Mouse (Mus musculus) yolk sac, embryonic 10.5 days (tissue): ENCODE data around the gene Troap.
"Not testable (repeated sequence)": the region's sequence is repeated elsewhere in the genome, so short reads cannot be mapped to it uniquely, and the experiment has no call there.

ENCODE experiments used
- DNase-seq: peaks from one replicate; pipeline ENCODE4 v3.0.0-alpha.2; 2017; ENCODE audit warnings: low spot score

The Troap gene

DNA sequence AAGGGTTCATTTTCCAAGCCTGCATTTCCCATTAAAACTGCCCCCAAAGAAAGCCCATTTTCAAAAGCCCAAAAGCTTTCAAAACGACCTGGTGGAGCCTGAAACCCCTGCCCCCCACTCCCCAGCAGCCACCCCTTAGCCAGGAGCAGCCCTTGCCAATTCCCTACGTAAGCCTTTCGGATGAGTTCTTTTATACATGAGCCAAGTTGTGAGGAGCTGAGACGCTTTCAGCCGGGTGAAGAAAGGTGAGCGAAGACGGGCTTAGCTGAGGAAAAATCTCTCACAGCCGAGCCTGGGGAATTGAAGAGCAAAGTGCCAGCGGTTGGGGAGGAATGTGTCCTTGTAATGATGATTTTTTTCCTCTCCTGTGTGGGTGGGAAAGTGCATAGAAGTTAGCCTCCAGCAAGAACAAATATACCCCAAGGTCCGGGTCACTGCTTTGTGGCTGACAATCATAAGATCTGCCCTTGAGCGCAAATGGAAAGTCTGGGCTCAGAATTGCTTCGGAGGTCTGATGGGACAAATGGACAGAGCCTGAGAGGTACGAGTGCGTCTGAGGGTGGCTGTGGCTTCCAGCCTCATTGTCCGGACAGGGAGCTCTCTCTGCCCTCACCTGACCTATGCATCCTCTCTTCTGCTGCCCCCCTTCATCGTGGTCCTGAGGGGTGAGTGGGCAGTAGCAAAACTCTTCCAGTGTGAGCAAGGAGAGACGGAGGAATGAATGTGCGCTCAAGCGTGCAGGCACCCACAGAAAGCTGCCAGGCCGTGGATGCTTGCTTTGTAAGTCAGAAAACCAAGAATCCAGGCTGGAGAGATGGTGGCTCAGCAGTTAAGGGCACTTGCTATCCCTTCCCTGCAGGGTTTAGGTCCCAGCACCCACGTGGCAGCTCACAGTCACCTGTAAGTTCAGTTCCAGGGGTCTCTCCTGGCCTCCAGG is 33.2 kb upstream of the Troap start:
- DNase-seq, result no peak

DNA sequence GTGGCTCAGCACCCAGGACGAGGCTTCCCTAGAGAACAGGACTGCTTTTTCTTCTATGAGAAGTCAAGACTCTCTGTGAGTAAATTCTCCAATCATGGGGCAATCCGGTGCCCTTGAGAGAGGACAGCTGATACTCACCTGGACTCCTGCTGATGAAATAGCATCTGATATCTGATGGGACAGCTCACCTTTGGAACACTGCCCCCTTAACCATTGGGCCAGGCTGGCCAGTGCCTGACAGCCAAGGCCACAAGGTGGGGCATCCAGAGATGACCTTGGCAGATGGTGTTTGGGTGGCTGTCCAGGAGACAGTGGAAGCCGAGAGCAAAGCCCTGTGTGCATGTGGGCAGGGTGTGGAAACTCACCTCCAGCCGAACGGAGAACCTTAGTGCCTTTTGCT is 32.0 kb upstream of the Troap start:
- no peak for DNase-seq

DNA sequence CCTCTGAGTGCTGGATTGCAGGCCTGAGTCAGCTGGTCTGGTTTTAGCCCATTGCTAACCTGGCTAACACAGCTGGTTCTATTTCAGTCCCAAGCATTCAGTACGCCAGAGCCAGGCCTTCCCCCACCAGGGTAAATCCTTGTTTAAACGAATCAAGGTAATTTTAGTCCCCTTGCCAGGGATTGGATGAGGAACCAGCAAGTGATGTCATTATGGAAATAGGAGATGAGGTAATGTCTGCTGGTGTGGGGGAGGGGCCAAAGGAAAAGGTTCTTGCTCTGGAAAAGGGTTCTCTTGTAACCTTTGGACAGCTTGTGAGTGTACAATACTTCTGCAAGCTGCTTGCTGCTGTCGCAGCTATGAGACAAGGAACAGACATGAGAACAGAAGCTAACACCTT is 29.5 kb upstream of the Troap start:
- DNase-seq, result peak; percentile 89

DNA sequence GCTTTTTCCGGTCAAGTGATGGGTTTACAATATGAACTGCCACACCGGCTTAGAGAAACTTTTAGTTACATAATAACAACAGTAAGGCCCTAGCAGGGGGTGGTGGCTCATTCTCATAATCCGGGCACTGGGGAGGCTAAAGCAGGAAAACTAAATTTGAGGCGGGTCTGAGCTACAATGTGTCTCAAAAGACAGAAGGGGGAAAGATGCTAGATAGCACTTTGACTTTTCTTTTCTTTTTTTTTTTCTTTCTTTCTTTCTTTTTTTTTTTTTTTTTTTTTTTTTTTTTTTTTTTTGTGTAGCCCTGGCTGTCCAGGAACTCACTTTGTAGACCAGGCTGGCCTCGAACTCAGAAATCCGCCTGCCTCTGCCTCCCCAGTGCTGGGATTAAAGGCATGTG is 28.6 kb upstream of the Troap start:
- not testable (repeated sequence) for DNase-seq

DNA sequence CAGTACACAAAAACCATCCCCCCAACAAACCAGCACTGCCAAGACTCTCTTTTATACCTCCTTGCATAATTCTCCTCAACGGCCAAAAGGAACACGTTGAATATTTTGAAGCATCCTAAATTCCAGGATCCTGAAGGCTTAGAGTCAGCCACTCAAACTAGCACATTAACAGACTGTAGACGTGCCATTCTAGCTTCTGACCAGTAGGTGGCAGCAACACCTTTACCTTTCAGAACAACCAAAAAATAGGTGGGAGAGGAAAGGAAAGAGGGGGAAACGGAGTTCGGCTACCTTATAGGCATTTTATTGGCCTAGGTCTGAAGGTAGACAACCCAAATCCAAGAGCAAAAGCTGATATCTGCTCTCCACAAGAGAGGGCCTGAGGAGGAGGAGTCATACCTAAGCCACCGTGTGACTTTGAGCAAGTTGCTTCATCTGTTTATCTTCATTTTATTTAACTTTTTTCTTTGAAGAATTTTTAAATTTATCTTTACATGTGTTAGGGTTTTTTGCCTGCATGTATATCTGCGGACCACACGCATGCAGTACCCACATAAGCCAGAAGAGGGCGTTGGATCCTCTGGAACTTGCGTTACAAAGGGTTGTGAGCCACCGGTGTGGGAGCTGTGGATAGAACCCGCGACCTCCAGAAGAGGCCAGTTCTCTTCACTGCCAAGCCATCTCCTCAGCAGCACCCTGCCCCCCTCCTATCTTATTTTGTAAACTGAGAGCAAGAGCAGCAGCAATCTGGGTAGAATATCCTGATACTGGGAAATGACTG is 24.7 kb upstream of the Troap start:
- no peak for DNase-seq

DNA sequence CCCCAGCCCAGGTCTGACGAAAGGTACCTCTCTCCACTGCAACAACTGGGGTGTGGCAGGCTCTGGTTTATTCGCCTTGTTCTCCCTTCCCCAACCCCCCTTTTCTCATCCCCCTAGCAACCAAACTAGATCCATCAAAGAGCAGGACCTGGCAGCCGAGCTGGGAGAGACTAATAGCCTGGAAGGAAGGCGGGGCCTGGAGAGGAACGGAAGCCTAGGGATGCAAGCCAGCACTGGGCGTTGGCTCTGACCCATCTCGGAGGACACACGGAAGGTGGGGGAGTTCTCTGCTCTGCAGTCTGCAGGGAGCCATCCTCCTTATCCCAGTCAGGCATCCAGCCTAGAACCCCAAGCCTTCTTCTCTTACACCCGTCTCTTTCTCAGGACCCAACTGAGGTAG is 21.0 kb upstream of the Troap start:
- no peak for DNase-seq

DNA sequence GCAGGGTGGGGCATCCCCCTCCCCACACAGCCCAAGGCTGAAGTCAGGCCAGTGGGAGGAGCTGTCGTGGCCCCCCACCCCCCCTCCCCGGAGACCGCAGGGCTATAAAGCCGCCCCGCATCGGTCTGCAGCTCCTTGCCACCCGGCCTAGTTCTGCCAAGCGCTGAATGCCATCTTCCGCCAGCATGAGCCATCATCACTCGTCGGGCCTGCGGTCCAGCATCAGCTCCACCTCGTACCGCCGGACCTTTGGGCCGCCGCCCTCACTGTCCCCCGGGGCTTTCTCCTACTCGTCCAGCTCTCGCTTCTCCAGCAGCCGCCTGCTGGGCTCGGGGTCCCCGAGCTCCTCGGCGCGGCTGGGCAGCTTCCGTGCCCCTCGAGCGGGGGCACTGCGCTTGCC is 19.3 kb upstream of the Troap start, which contains the start of gene Prph:
Gene Prph (plus strand): TSS at position 135 of the 400 bp plus-strand sequence.
- no peak for DNase-seq

DNA sequence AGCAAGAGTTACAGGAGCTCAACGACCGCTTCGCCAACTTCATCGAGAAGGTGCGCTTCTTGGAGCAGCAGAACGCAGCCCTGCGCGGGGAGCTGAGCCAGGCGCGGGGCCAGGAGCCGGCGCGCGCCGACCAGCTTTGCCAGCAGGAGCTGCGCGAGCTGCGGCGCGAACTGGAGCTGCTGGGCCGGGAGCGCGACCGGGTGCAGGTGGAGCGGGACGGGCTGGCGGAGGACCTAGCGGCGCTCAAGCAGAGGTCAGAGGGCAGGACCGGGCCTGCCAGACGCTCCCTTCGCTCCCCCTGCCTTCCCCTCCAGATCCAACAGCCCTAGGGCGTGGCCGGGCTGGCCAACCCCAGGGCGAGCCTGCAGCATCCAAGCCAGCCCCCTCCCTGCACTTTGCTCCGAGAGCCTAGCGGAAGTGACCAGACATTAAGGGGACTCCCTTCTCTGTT is 18.8 kb upstream of the Troap start:
- peak; percentile 82 for DNase-seq

DNA sequence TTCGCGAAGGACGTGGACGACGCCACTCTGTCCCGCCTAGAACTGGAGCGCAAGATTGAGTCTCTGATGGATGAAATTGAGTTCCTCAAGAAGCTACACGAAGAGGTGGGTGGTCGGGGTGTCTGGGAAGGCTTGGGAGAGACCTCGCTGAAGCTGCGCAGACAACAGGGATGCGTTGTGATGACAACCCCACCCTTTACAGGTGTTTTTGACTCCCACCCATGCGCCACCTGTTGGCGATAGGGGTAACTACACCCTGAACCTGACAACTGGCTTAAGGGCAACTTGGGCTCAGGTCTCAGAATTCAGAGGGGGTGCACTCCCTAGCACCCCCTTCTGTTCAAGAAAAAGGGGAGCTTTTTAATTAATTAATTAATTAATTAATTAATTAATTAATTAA is 18.0 kb upstream of the Troap start:
- DNase-seq, result no peak

DNA sequence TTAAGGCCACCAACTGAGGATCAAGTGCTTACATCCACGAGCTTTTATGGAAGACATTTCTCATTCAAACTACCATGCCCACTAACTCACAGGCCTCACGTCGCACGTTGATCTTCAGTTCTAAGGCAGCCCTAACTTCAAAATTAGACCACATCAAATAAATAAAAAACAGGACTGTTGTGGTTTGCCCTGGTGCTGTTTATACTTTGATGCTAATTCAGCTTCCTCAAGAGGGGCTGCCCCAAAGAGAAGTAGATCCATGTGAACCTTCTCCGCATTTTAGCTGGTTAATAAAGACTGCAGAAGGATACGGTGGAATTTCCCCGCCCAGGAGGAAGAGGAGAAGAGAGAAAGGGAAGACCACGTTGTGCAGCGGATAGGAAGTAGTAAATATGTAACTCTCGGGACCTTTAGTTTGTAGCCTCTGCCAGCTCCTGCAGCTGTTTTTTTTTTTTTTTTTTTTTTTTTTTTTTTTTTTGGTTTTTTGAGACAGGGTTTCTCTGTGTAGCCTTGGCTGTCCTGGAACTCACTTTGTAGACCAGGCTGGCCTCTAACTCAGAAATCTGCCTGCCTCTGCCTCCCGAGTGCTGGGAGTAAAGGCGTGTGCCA is 8.7 kb upstream of the Troap start:
- no peak for DNase-seq

DNA sequence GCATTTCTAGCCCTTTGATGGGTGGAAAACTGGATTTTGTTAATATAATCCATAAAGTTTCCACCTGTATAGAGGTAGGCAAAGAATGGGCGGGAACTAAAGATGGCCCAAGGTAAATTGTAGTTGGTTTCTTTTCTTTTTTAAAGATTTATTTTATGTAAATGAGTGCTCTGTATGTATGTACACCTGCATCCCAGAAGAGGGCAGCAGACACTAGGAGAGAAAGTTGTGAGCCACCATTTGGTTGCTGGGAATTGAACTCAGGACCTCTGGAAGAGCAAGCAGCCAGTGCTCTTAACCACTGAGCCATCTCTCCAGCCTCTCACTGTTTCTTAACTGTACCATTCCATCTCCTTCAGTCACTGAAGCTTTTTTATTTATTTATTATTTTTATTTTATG is 2.4 kb upstream of the Troap start:
- DNase-seq, result no peak

DNA sequence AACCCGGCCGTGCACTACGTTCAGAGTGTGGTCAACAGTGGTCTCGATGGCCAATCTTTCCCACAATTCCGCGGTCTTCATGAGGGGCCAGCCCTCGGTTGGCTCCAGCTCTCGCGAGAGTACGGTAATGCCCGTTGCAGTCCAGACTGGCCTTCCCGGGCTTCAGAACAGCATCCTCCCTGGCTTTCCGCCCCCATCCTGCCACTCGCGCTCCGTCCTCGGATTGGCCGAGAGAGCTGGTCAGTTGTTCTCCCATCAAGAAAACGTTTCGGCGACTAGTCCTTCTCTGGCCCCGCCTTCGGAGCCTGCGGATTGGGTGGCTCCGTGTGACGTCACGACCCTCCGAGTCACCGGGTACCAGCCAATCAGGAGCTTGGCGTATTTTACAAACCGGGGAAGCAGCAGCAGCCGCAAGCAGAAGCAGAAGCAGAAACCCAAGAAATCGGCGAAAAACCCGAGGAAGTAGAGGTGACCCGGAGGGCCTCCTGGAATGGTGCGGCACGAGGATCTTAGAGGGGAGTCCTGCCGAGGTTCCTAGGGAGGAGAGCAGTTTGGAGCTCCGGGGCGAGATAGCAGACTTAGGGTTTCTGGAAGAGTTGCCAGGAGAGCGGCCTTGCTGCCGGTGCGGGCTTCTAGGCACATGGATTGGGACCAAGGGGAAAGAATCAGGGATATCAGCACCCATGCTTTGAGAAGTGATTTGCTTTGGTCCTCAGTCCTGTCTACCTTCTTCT is 392 bp downstream of the Troap start:
- DNase-seq, result peak; percentile 99

DNA sequence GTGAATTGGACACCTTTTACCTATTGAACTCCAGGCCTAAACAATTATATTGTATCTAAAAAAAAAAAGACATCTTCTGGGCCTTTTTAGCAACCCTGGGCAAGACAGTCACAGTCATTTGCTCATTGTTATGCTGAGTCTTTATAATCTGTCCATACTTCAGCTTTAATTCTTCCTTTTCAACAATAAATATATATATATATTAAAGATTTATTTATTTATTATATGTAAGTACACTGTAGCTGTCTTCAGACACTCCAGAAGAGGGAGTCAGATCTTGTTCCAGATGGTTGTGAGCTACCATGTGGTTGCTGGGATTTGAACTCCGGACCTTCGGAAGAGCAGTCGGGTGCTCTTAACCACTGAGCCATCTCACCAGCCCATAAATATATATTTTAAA is 1.6 kb downstream of the Troap start:
- not testable (repeated sequence) for DNase-seq

DNA sequence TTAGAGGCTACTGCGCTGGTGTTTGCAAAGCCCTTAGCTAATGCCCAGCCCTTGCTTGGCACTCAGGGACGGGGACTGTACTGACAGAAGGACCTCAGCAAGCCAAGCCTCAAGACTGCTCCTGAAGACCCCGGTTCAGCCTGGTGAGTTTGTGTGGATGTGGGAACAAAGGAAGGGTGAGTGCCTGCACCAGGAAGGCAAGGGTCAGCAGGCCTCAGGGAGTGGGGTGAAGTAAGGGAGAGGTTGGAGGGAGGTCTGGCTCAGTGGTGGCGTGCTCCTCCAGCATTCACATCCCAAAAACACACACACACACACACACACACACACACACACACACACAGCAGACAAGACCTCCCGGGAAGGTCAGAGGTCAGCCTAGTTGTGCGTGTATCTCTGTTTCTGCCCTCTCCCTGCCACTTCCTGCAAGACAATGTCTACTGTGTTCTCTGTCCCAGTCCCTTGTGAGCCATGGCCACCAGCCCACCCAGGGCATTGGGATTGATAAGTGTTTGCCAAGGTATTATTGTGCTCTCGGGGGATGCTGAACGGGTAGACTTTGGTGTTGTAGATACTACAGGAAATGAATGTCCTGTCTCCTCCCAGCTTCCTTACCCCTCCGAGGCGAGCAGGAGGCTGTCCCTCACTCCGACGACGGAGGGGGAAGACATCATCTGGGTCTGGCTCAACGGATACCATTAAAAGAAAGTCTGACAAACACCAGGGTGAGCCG is 4.0 kb downstream of the Troap start:
- DNase-seq, result no peak

DNA sequence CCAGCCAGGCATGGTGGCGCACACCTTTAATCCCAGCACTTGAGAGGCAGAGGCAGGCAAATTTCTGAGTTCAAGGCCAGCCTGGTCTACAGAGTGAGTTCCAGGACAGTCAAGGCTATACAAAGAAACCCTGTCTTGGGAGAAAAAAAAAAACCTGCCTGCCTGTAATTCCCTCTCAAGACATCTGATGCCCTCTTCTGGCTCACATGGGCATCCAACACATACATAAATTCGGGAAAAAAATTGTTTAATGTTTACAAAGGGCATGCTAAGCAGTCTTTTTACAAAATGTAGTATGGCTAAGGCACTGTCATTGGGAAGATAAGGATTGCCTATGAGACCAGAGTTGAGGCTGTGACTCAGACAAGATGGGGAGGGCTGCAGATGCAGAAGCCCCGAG is 5.4 kb downstream of the Troap start:
- DNase-seq, result no peak

DNA sequence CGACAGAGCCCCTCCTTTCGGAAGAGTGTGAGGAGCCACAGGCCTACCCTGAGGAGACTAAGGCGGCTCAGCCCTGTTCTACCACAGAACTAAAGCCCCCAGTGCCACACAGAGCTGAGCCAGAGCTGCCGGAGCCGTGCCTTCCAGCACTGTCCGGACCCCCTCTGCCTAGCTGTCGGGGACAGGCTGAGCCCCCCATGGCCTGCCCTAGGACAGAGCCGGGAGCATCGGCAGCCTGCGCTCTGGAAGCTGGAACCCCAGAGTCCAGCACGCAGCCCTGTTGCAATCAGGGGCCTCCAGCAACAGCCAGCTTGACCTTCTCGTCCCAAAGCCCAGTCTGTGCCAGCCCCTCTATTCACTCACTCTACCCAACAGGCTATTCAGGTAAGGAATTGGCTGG is 7.9 kb downstream of the Troap start:
- DNase-seq, result no peak

DNA sequence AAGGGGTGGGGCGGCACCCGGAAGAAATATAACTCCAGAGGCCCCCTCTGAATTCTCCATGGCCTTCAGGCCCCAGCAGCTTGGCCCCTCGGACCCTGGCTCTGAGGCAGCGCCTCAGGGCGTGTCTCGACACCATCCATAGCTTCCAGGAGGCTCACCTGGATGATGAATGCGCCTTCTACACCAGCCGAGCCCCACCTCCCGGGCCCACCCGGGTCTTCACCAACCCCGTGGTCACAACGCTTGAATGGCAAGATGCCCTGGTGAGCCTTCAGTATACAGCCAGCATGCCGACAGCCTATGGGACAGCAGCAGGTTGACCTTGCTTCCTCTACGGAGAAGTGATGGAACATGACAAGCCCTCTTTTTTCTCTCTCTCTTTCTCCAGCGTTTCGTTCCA is 8.5 kb downstream of the Troap start:
- no peak for DNase-seq

DNA sequence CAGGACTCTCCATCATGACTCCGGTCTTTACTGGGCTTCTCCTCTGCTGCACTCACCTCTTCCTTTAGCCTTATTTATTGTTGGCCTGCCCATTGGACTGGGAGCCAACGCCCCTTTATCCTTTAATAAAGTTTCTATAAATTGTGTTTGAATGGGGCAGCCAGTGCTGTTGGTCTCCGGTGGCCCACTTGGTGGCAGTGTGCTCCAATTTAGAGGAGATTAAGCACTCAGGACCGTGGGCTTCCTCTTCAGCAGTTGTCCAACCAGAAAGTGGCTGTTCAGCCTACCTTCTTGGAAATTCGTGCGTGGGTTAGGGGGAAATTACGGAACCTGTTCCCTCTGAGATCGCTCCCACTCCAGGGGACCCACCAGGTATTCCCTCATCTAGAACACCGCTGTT is 8.9 kb downstream of the Troap start:
- no peak for DNase-seq

DNA sequence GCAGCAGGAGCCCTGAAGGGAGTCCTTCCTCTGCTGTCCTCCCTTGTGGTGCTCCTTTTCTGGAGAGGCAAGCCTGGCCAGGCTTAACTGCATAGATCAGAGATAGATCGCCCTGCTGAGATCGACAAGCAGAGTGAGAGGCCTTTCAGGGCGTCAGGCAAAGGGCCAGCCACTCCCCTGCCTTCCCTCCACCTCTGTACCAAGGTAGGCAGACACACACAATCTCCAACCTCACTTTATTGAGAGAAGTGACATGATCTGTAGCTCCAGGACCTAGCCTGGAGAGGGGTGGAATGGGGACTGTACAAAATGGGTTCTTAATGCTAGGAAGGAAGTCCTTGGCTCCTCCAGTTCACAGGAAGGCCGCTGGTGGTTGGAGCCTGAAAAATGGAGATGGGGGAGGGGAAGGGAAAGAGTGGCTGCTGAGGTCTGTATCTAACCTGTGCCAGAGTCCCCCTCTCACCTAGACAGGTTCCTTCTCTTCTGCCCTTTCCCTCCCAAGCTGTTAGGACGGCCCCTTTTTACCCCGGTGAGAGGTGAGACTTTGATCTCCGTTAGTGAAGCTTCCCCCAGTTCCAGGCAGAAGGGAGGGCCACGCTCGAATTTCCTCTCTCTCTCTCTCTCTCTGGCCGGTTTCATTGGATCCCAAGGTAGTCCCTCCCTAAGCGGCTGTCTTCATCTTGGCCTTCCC is 9.6 kb downstream of the Troap start:
- DNase-seq, result peak; percentile 85

DNA sequence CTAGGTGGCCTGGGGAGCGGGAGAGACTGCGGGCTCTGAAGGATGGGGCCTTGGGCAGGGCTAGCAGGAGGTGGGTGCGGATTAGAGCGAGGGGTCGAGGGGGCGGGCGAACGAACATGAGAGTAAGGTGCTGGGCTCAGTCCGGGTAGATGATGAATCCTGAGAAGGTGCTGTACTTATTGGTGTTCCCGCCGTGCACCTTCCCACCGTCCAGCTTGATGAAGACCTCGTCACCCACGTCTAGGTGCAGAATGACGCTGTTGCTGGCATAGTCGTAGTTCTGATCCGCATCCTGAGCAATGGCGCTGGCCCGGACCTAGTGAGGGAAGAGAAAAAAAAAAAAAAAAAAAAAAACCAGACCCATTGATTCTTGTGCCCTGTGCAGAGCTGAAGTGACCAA is 10.2 kb downstream of the Troap start:
- no peak for DNase-seq

DNA sequence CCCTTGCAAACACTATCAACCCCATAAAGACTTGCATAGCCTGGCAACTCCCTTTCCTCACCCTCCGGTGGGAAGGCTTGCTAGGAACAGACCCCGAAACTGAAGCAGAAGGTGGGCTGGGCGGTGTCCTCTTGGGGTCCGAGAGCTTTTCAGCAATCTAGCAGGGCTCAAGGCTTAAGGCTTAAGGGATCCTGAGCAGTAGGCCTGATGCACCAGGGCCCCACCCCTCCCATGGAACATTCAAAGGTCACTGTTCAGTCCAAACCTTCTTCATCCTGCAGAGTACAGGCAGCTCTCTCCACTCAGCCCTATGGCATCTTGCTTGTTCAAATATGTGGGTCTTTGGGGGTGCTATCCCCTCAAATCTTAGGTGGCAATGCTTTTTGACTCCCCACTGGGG is 11.6 kb downstream of the Troap start:
- DNase-seq, result no peak
